Mouse (Mus musculus): ENCODE results near the gene Mc3r. TPM values are rescaled to one million over a fixed set of nuclear protein-coding genes. Genes with fewer than 3 reads are reported as not detected.

Gene Mc3r
- total RNA-seq (2015; ENCODE audit: low replicate concordance) (not detected in 2 replicates), total RNA-seq (2017; ENCODE audit: low replicate concordance) (0.14 TPM in 1 of 2 replicates, not detected in the other)

- 0 out of 2 replicates have a peak, but pooled peaks have one; percentile 35 for ATAC-seq (replicated peaks; ENCODE audit: low FRiP score, poor library complexity, severe bottlenecking)
These were observed at the start of gene Mc3r for GRCm38 (mm10) chr2:172248106-172248764. Gene Mc3r, plus strand, starts transcription at chr2:172248492.

DNA sequence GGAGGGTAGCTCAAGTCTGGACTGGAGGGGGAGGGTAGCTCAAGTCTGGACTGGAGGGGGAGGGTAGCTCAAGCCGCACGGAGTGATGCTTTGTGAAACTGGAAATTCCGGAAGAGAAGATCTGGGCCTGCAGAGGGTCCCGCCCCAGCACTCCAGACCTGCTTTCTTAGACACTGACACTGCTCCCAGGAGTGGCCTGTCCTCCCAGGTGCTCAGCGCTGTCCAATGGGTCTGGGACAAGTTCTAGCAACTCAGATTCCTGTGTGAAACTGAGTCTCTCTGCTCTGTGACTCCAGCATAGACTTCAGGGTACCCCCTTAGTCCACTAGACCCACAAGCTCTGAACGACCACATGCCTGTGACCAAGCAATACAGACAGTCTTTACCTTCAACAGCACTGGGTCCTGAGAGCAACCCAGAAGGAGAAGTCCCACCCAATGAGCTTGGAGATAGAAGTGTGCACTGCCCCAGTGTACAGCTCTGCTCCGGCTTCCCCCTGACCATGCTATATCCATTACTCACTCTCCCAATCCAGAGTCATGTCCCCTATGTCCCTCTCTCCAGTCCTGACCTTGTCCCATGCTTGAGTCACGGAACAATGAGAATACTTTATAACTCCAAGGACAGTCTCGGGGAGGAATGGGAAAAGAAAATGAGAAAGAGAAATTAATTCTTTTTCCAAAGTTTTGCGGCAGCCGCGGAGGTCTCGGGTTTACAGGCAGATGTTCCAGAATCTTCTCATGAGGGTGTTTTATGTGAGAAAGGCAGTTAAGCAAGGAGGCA lies 46.1 kb upstream of the Mc3r start:
- ATAC-seq (replicated peaks; ENCODE audit: low FRiP score, poor library complexity, severe bottlenecking) = no peak

DNA sequence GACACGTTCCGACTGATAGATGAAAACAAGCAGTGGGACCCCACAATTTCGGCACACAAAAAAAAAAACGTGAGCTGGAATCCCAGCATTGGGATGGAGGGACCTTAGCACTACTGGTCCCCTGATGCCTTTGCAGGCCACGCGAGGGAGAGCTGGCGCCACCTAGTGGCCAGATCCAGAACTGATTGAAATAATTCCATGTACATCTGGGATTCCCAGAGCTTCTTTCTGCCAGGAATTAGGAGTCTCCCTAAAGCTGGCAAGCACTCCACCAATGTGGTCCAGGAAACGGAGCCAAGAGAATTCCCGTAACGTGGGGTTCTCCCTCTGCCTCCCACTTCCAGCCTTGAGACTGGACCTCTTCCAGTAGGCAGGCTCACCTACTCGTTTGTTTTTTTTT lies 41.3 kb upstream of the Mc3r start:
- ATAC-seq (replicated peaks; ENCODE audit: low FRiP score, poor library complexity, severe bottlenecking) = no peak

DNA sequence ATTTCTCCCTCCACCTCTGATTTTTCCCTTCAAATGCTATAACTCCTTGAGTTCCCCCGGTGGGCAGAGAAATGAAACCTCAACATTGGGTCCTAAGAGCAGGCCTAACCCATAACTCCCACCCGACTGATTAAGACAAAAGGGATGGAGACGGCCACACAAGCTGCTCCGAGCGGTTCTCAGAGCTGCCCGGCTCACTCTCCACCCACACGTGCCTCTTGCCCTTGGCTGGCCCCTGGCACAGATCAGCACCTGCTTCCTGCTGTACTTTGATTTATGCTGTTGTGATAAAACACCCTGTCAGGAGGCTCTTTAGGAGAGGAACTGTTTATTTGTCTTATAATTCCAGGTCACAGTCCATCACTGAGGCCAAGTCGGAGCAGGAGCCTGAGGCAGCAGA lies 34.8 kb upstream of the Mc3r start:
- no peak for ATAC-seq (replicated peaks; ENCODE audit: low FRiP score, poor library complexity, severe bottlenecking)

- ATAC-seq (replicated peaks; ENCODE audit: low FRiP score, poor library complexity, severe bottlenecking) = no peak
These were observed 34.0 kb upstream of the Mc3r start for GRCm38 (mm10) chr2:172214336-172214735.

- 0 out of 2 replicates have a peak, but pooled peaks have one; percentile 65 for ATAC-seq (replicated peaks; ENCODE audit: low FRiP score, poor library complexity, severe bottlenecking)
These were observed 32.7 kb upstream of the Mc3r start for GRCm38 (mm10) chr2:172215508-172216162.

DNA sequence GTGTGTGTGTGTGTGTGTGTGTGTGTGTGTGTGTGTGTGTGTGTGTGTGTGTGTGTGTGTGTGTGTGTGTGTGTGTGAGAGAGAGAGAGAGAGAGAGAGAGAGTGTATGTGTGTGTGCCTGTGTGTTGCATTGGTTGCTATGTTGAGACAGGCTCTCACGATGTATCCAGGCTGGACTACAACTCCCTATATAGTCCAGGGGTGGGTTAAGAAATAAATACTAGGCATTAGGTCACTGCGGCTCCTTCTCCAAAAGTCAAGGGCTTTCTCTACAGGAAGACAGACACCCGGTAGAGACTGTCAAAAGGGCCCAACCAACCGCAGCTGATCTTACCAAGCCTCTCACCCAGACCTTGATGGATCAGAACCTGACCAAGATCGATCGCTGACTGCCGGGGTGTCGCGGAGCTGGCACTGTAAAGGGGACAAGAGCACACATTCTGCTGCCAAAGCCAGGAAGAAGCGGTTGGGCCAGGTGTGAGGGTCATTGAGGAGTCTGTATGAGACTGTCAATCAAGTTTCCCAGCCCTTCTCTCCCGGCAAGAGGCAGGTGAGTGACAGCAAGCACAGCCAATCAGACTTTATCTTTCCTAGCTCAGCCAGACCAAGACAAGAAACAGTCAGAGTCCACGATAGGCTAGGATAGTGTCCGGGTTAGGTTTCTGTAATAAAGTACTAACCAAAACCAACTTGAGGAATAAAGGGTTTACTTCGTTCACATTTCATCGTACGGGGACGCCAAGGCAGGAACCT lies 32.0 kb upstream of the Mc3r start:
- no peak for ATAC-seq (replicated peaks; ENCODE audit: low FRiP score, poor library complexity, severe bottlenecking)

DNA sequence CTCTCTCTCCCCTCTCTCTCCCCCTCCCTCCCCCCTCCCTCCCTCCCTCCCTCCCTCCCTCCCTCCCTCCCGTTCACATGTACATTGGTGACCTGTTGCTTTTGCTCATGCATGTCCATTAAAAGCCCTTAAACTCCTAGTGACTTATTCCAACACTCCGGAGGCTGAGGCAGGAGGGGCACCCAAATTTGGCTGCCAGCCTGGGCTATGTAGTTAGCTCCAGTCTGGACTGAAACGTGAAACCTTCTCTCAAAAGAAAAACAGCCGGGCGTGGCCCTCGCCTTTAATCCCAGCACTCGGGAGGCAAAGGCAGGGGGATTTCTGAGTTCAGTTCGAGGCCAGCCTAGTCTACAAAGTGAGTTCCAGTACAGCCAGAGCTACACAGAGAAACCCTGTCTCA lies 30.4 kb upstream of the Mc3r start:
- ATAC-seq (replicated peaks; ENCODE audit: low FRiP score, poor library complexity, severe bottlenecking) = no peak

GRCm38 (mm10) chr2:172219186-172219585 lies 29.1 kb upstream of the Mc3r start:
- ATAC-seq (replicated peaks; ENCODE audit: low FRiP score, poor library complexity, severe bottlenecking) = 0 out of 2 replicates have a peak, but pooled peaks have one; percentile 41

DNA sequence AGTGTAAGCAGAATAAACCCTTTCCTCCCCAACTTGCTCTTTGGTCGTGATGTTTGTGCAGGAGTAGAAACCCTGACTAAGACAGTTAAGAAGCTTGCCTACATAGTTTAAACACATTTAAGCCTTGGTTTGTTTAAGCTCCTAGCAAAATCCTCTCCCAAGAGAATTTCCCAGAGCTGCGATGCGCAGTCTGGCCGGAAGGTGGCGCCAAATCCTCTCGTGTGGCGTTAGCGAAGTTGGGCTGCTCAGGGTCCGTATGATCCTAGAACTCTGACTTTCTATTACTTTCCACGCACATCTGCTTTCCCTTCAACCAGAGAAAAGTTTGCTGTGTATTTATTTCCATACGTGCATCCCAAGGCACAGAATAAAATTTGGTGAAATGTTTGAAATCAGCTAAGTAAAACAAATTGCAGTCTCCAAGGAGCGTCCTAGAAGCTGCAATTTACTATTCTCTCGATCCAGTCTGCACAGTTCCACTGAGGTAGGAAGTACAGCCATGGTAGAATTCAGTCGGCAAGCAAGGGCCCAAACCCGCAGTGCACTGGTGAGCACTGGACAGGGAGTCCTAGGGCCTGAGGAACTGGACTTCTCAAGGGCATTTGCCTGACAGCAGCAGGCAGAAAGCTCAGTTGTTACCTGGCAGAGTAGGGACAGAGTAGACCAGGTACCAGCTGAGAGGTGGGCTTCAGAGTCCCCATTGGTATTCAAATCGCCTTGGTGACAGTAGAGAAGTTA lies 26.5 kb upstream of the Mc3r start:
- peak; percentile 70 for ATAC-seq (replicated peaks; ENCODE audit: low FRiP score, poor library complexity, severe bottlenecking)

DNA sequence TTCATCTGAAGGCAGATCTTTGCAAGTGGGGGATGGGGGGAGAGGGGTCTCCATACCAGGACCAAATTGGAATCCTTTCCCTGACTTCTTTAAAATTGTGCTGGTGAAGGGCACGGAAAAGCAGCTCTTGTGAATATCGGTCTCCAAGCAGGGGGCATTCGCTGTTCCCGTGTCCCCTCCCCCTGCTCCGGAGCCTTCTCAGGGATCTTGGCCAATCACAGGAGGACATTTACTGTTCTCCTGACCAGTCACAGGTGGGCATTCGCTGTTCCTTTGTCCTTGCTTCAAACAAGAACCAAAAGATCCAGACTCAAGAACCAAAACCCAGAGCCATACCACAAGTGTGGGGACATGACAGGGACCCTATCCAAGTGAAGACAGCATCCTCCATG lies 25.9 kb upstream of the Mc3r start:
- ATAC-seq (replicated peaks; ENCODE audit: low FRiP score, poor library complexity, severe bottlenecking) = no peak

DNA sequence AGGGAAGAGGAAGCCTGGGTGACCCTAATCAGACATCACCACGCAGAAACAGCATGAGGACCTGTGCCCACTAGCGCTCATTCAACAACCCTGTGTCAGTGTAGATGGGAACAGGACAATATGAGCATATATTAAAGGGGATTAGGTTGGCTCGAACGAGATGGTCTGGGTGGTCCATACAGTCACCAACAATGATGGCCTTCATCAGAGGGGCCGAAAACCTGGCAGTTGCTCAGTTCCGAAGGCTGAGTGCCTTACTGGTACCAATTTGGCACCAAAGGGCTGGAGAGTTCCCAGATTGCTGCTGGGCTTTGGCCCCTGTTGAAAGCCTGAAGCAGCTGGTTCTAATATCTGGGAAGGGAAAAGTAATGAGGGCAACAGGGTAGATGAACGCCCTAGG lies 25.4 kb upstream of the Mc3r start:
- no peak for ATAC-seq (replicated peaks; ENCODE audit: low FRiP score, poor library complexity, severe bottlenecking)

GRCm38 (mm10) chr2:172223451-172224200 lies 24.7 kb upstream of the Mc3r start:
- no peak for ATAC-seq (replicated peaks; ENCODE audit: low FRiP score, poor library complexity, severe bottlenecking)

DNA sequence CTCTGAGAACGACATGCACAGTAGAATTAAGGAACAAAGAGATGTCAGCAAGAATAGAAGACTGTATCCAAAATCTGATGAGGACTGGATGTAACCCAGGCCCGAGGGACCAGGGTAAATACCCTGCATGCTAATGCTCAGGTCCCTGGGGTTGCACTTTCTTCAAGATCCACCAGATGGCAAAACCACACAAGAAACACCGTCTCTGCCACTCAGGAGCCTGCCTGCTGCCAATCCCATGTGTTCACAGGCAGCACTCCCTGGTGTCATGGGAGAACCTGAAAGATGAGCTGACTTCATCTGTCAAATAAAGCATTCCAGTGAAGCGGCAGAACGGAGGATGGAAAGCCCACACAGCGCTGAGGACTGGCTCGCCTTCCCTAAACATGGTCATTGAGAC lies 21.3 kb upstream of the Mc3r start:
- no peak for ATAC-seq (replicated peaks; ENCODE audit: low FRiP score, poor library complexity, severe bottlenecking)

GRCm38 (mm10) chr2:172227808-172228207 lies 20.5 kb upstream of the Mc3r start:
- ATAC-seq (replicated peaks; ENCODE audit: low FRiP score, poor library complexity, severe bottlenecking) = no peak

DNA sequence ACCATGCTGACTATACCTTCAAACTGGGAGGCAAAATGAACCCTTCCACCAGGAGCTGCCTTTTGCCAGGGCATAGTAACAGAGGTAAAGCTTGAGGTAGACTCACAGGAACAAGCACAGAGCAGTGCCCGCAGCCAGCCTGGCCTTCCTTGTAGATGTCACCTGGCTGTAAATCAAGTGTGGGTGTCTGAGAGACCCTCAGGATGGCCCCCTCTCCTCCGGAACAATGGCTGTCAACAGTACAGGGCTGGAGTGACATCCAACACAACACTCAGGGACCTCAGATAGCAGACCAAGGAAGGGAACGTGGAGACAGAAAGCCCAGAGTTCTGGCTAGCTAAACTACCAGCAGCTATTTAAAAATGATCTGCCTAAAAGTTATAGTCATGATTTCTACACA lies 19.1 kb upstream of the Mc3r start:
- no peak for ATAC-seq (replicated peaks; ENCODE audit: low FRiP score, poor library complexity, severe bottlenecking)

DNA sequence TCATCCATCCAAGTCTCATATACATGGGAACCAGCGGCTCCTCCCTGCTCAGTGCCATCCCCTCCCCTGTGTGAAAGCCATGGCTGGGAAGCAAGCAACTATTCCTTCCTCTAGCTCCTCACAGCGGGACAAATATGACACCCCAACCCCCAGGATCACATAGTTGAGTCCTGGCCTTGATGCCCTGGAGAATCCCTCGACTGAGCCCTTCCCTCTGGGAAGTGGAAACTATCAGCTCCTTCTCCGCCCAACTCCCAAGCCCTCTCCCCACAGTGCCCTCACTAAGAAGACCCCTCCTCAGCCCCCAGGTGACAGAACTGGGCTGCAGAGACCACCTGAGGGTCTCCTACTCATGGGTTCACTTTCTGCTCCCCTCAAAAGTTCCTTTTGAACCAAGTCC lies 18.2 kb upstream of the Mc3r start:
- no peak for ATAC-seq (replicated peaks; ENCODE audit: low FRiP score, poor library complexity, severe bottlenecking)

GRCm38 (mm10) chr2:172238220-172238619 lies 10.1 kb upstream of the Mc3r start:
- no peak for ATAC-seq (replicated peaks; ENCODE audit: low FRiP score, poor library complexity, severe bottlenecking)

GRCm38 (mm10) chr2:172241031-172241430 lies 7.3 kb upstream of the Mc3r start:
- no peak for ATAC-seq (replicated peaks; ENCODE audit: low FRiP score, poor library complexity, severe bottlenecking)

Data from erythroblast, adult 5-6 weeks (primary cell).